Mouse (Mus musculus) myocyte (in vitro differentiated cells): ENCODE measurements around the gene Naa80. TPM values are rescaled to one million over a fixed set of nuclear protein-coding genes. Genes with fewer than 3 reads are reported as not detected.

ENCODE experiments used
- H3K27me3 ChIP-seq: one replicate; pipeline ENCODE4 v1.6.1; 2011; ENCODE audit not compliant: control insufficient read depth, insufficient read depth, insufficient read length
- H3K36me3 ChIP-seq: one replicate; pipeline ENCODE4 v1.6.1; 2011; ENCODE audit not compliant: control insufficient read depth, insufficient read depth
- H3K4me2 ChIP-seq: one replicate; pipeline ENCODE4 v1.6.1; 2011; ENCODE audit warnings: low read depth, control low read depth
- H3K4me3 ChIP-seq: one replicate; pipeline ENCODE4 v1.5.1; 2011; ENCODE audit warnings: mild to moderate bottlenecking, control low read depth, moderate library complexity
- H3K79me2 ChIP-seq: one replicate; pipeline ENCODE4 v1.6.1; 2011; ENCODE audit not compliant: control insufficient read depth, insufficient read depth
- H3ac ChIP-seq: one replicate; pipeline ENCODE4 v1.6.1; 2011; ENCODE audit not compliant: control insufficient read depth, insufficient read length
- CEBPB ChIP-seq: IDR thresholded peaks from 2 replicates; pipeline ENCODE4 v1.6.1; 2011; ENCODE audit warnings: mild to moderate bottlenecking, moderate library complexity; ENCODE audit not compliant: poor library complexity, insufficient read depth, severe bottlenecking
- E2F4 ChIP-seq: IDR thresholded peaks from one replicate; pipeline ENCODE4 v1.6.1; 2011; ENCODE audit warnings: mild to moderate bottlenecking, control low read depth, moderate library complexity; ENCODE audit not compliant: insufficient read depth
- MAX ChIP-seq: IDR thresholded peaks from one replicate; pipeline ENCODE4 v1.6.1; 2011; ENCODE audit warnings: low read depth, mild to moderate bottlenecking, control low read depth
- MYOD1 ChIP-seq, 3 experiments: IDR thresholded peaks; one replicate each; pipeline ENCODE4 v1.6.1; 2011; ENCODE audit warnings: control low read depth in 2 of 3, low read depth in 2 of 3, mild to moderate bottlenecking in 2 of 3, moderate library complexity in 1 of 3; ENCODE audit not compliant: insufficient read length in 2 of 3, control insufficient read depth in 1 of 3
- MYOG ChIP-seq, 3 experiments: IDR thresholded peaks; one replicate each; pipeline ENCODE4 v1.6.1; 2011; ENCODE audit warnings: control low read depth in 2 of 3, low read depth in 2 of 3, mild to moderate bottlenecking in 2 of 3; ENCODE audit not compliant: insufficient read length in 2 of 3, control insufficient read depth in 1 of 3, insufficient read depth in 1 of 3
- POLR2A ChIP-seq: IDR thresholded peaks from one replicate; pipeline ENCODE4 v1.6.1; 2011; ENCODE audit warnings: low read depth, mild to moderate bottlenecking, control low read depth, moderate library complexity; ENCODE audit not compliant: insufficient read length
- POLR2AphosphoS2 ChIP-seq: IDR thresholded peaks from one replicate; pipeline ENCODE4 v1.6.1; 2011; ENCODE audit warnings: low read depth, control low read depth; ENCODE audit not compliant: insufficient read length
- REST ChIP-seq: IDR thresholded peaks from one replicate; pipeline ENCODE4 v1.6.1; 2011; ENCODE audit warnings: mild to moderate bottlenecking, control low read depth, moderate library complexity; ENCODE audit not compliant: insufficient read depth, insufficient read length
- SRF ChIP-seq: IDR thresholded peaks from one replicate; pipeline ENCODE4 v1.6.1; 2011; ENCODE audit warnings: low read depth; ENCODE audit not compliant: control insufficient read depth, insufficient read length
- TCF12 ChIP-seq: IDR thresholded peaks from one replicate; pipeline ENCODE4 v1.6.1; 2011; ENCODE audit warnings: mild to moderate bottlenecking, control low read depth; ENCODE audit not compliant: poor library complexity, insufficient read depth, severe bottlenecking
- TCF3 ChIP-seq: IDR thresholded peaks from one replicate; pipeline ENCODE4 v1.6.1; 2011; ENCODE audit warnings: low read depth, control low read depth; ENCODE audit not compliant: insufficient read length
- USF1 ChIP-seq: IDR thresholded peaks from one replicate; pipeline ENCODE4 v1.6.1; 2011; ENCODE audit warnings: low read depth, mild to moderate bottlenecking, control low read depth, moderate library complexity
- polyA plus RNA-seq: library from polyadenylated mRNA; unstranded; fragments of >200 nt; fragmentation: generic; extraction: Trizol; gene quantifications from one replicate; pipeline ENCODE4 v1.2.1, GENCODE M21; 2012; ENCODE audit warnings: missing spikeins

Gene Naa80
- polyA plus RNA-seq, 1 experiment, result 13.8 TPM

GRCm38 (mm10) chr9:107617461-107617860 lies 38.8 kb downstream of the Naa80 start:
- Histone ChIP-seq H3K27me3 (no peaks in the 10 kb centered on the region), H3K4me3 (no peak overlapping the region), H3K36me3 (peaks cover 22% of the 10 kb centered on the region), H3K79me2 (peaks cover 5% of the 10 kb centered on the region), H3K4me2 (no peak overlapping the region), H3ac (no peak overlapping the region)
- TF ChIP-seq USF1 (no peak), MYOG (IDR thresholded peaks at IDR 0.05; ENCODE audit: control insufficient read depth in 1 of 3, insufficient read depth in 1 of 3, insufficient read length in 2 of 3, low read depth in 2 of 3) (no peak), SRF (no peak), REST (no peak), POLR2AphosphoS2 (no peak), E2F4 (no peak), CEBPB (no peak), TCF3 (no peak), MYOD1 (IDR thresholded peaks at IDR 0.05; ENCODE audit: control insufficient read depth in 1 of 3, insufficient read length in 2 of 3, low read depth in 2 of 3) (no peak), POLR2A (no peak), TCF12 (no peak), MAX (no peak)

GRCm38 (mm10) chr9:107618098-107618497 lies 39.4 kb downstream of the Naa80 start:
- no peak overlapping the region for H3K4me3 ChIP-seq
- peaks cover 23% of the 10 kb centered on the region for H3K36me3 ChIP-seq
- TF ChIP-seq TCF12, result no peak
- no peak for TF ChIP-seq POLR2A
- no peak for TF ChIP-seq CEBPB
- no peak for TF ChIP-seq TCF3
- no peak for TF ChIP-seq MYOG (IDR thresholded peaks at IDR 0.05; ENCODE audit: control insufficient read depth in 1 of 3, insufficient read depth in 1 of 3, insufficient read length in 2 of 3, low read depth in 2 of 3)
- H3K79me2 ChIP-seq, result peaks cover 11% of the 10 kb centered on the region
- no peak overlapping the region for H3ac ChIP-seq
- no peak overlapping the region for H3K4me2 ChIP-seq
- no peaks in the 10 kb centered on the region for H3K27me3 ChIP-seq

- H3K4me2 ChIP-seq, result peak overlapping the region; percentile 15
- H3K36me3 ChIP-seq, result peaks cover 29% of the 10 kb centered on the region
- TF ChIP-seq USF1, result peak; percentile 39
- TF ChIP-seq TCF3, result no peak
- H3K79me2 ChIP-seq, result peaks cover 20% of the 10 kb centered on the region
- no peak overlapping the region for H3K4me3 ChIP-seq
- no peak overlapping the region for H3ac ChIP-seq
- H3K27me3 ChIP-seq, result no peaks in the 10 kb centered on the region
Observed at GRCm38 (mm10) chr9:107618778-107619545, 40.3 kb downstream of the Naa80 start.

- Histone ChIP-seq H3K27me3 (no peaks in the 10 kb centered on the region), H3K4me2 (no peak overlapping the region), H3K4me3 (no peak overlapping the region), H3K79me2 (peaks cover 26% of the 10 kb centered on the region), H3K36me3 (peaks cover 28% of the 10 kb centered on the region), H3ac (no peak overlapping the region)
- TF ChIP-seq CEBPB, result no peak
- no peak for TF ChIP-seq POLR2AphosphoS2
- peak in 1 of 3 experiments; percentile 2 for TF ChIP-seq MYOG (IDR thresholded peaks at IDR 0.05; ENCODE audit: control insufficient read depth in 1 of 3, insufficient read depth in 1 of 3, insufficient read length in 2 of 3, low read depth in 2 of 3)
- no peak for TF ChIP-seq REST
- TF ChIP-seq POLR2A, result no peak
- no peak for TF ChIP-seq TCF3
- no peak for TF ChIP-seq MAX
- TF ChIP-seq MYOD1 (IDR thresholded peaks at IDR 0.05; ENCODE audit: control insufficient read depth in 1 of 3, insufficient read length in 2 of 3, low read depth in 2 of 3), result no peak
Observed at GRCm38 (mm10) chr9:107619546-107619879, 40.8 kb downstream of the Naa80 start.

GRCm38 (mm10) chr9:107620954-107621353 lies 42.3 kb downstream of the Naa80 start:
- H3K4me3 ChIP-seq, result no peak overlapping the region
- no peak overlapping the region for H3K4me2 ChIP-seq
- no peak overlapping the region for H3ac ChIP-seq
- H3K79me2 ChIP-seq, result peaks cover 39% of the 10 kb centered on the region
- peaks cover 16% of the 10 kb centered on the region for H3K36me3 ChIP-seq
- no peak for TF ChIP-seq TCF12
- H3K27me3 ChIP-seq, result no peaks in the 10 kb centered on the region
